Comparison of ENCODE assay signal across 32 mouse cellular contexts in the genomic region with DNA sequence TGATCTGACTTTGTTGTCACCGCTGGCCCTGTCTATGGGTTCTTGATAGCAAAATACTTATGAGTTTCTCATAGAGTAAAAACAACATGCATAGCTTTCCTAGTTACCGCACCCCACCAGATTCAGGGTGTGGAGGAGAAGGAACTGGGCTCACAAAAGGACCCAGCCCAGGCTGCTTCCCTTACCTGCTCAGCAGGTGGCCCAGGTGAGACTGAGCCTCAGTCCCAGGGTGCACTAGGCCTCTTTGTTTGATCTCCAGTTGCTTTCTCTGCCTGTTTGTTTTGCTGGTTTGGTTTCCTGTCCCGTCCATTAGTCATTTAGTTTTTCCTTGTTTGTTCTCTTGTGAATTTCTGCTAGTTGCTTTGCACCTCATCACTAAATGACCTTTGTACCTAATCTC.
A peak's percentile ranks its signal among the peaks of the same experiment; 100 is the strongest.
DNase-seq lines count a peak whose midpoint lies in the region; ATAC-seq and TF ChIP-seq lines count a peak whose summit lies in the region.
"Had no signal": no experiment of that assay in that cellular context is flagged by ENCODE, and none has a peak within 500 bp of the region (broad histone marks: within the 10 kb centered on the region; RNA-seq: fewer than 3 reads in every experiment).

No protein-coding gene starts in this region.

- H3K27me3 ChIP-seq in intestine, postnatal 0 days (replicated peaks; ENCODE audit: control insufficient read depth, insufficient read depth, low read length) = no peaks in the 10 kb centered on the region
- H3K27me3 ChIP-seq in stomach, postnatal 0 days (ENCODE audit: control insufficient read depth, insufficient read depth, low read length) = no peaks in the 10 kb centered on the region
- H3K27me3 ChIP-seq: embryonic facial prominence, embryonic 12.5 days; forebrain, embryonic 15.5 days; heart, embryonic 13.5 days; hindbrain, embryonic 15.5 days; limb, embryonic 13.5 days; midbrain, embryonic 13.5 days had no signal

- no peaks in the 10 kb centered on the region for H3K4me1 ChIP-seq in intestine, postnatal 0 days (replicated peaks; ENCODE audit: control insufficient read depth, insufficient read depth, low read length)
- no peaks in the 10 kb centered on the region for H3K4me1 ChIP-seq in stomach, postnatal 0 days (replicated peaks; ENCODE audit: control insufficient read depth, insufficient read depth)
- H3K4me1 ChIP-seq: embryonic facial prominence, embryonic 12.5 days; forebrain, embryonic 15.5 days; heart, embryonic 13.5 days; hindbrain, embryonic 10.5 days; hindbrain, embryonic 15.5 days; limb, embryonic 13.5 days; midbrain, embryonic 13.5 days had no signal

- 62% methylated on average over 3 of the region's 3 CpGs for WGBS in intestine, postnatal 0 days
- 62% methylated on average over 3 of the region's 3 CpGs for WGBS in stomach, postnatal 0 days

- TF ChIP-seq EP300 in stomach, postnatal 0 days (optimal IDR thresholded peaks at IDR 0.05) = no peak

- H3K4me3 ChIP-seq in intestine, postnatal 0 days (ENCODE audit: low read depth, low read length) = no peak overlapping the region
- no peak overlapping the region for H3K4me3 ChIP-seq in stomach, postnatal 0 days (ENCODE audit: low read depth, low read length)
- H3K4me3 ChIP-seq: embryonic facial prominence, embryonic 12.5 days; forebrain, embryonic 15.5 days; gastrocnemius, adult 2 months; heart, embryonic 13.5 days; hindbrain, embryonic 10.5 days; hindbrain, embryonic 15.5 days; left cerebral cortex, adult 2 months; limb, embryonic 13.5 days; midbrain, embryonic 13.5 days had no signal

- H3K4me2 ChIP-seq in intestine, postnatal 0 days (replicated peaks; ENCODE audit: low read depth) = no peak overlapping the region
- no peak overlapping the region for H3K4me2 ChIP-seq in stomach, postnatal 0 days (replicated peaks; ENCODE audit: low read depth)
- H3K4me2 ChIP-seq: embryonic facial prominence, embryonic 12.5 days; forebrain, embryonic 15.5 days; heart, embryonic 13.5 days; hindbrain, embryonic 15.5 days; limb, embryonic 13.5 days; liver, embryonic 11.5 days; midbrain, embryonic 13.5 days had no signal

- TF ChIP-seq CTCF in intestine, postnatal 0 days (IDR thresholded peaks at IDR 0.05; ENCODE audit: low read depth) = no peak
- TF ChIP-seq CTCF in stomach, postnatal 0 days (IDR thresholded peaks at IDR 0.05; ENCODE audit: low read depth) = peak; percentile 51

- peak; percentile 2 to 10 for DNase-seq in urinary bladder, adult 18-20 months (ENCODE audit: low spot score in 2 of 2)
- no peak for DNase-seq in urinary bladder, adult 2 months (ENCODE audit: low spot score)
- peak; percentile 21 for DNase-seq in ES-CJ7 (ENCODE audit: low read depth, low spot score)
- DNase-seq in stomach, postnatal 0 days (ENCODE audit: low spot score) = peak; percentile 80
- DNase-seq in right cerebral cortex, adult 2 months (ENCODE audit: low spot score in 2 of 2) = no peak
- DNase-seq in frontal cortex, postnatal 25 days (ENCODE audit: low spot score in 2 of 2) = no peak
- DNase-seq in spleen, adult 18-20 months = no peak
- DNase-seq: adrenal gland, postnatal 14 days; cerebellum, adult 11-12 months; cerebellum, adult 9-11 months; embryo, embryonic 11 days; gastrocnemius, adult 2 months; gastrocnemius, postnatal 36 days; heart, postnatal 10 days; kidney, adult 9 months; kidney, postnatal 10 days; layer of hippocampus, adult 9-11 months; retina, postnatal 1 day; right cerebral cortex, postnatal 25 days had no signal

- H3K36me3 ChIP-seq in intestine, postnatal 0 days (ENCODE audit: control insufficient read depth, insufficient read depth) = no peaks in the 10 kb centered on the region
- H3K36me3 ChIP-seq in stomach, postnatal 0 days (ENCODE audit: control insufficient read depth, insufficient read depth, low read length) = no peaks in the 10 kb centered on the region
- H3K36me3 ChIP-seq: embryonic facial prominence, embryonic 12.5 days; forebrain, embryonic 15.5 days; heart, embryonic 13.5 days; hindbrain, embryonic 10.5 days; hindbrain, embryonic 15.5 days; limb, embryonic 13.5 days; midbrain, embryonic 13.5 days had no signal

- H3K9me3 ChIP-seq in intestine, postnatal 0 days (ENCODE audit: control insufficient read depth) = no peaks in the 10 kb centered on the region
- H3K9me3 ChIP-seq in stomach, postnatal 0 days (ENCODE audit: control insufficient read depth, low read length) = no peaks in the 10 kb centered on the region
- H3K9me3 ChIP-seq: embryonic facial prominence, embryonic 12.5 days; forebrain, embryonic 15.5 days; heart, embryonic 13.5 days; hindbrain, embryonic 10.5 days; hindbrain, embryonic 15.5 days; limb, embryonic 13.5 days; midbrain, embryonic 13.5 days had no signal

- peak; percentile 69 for ATAC-seq in intestine, postnatal 0 days
- ATAC-seq in stomach, postnatal 0 days (ENCODE audit: low FRiP score, low TSS enrichment) = peak; percentile 99
- ATAC-seq: CD4-positive, CD25-positive, alpha-beta regulatory T cell, adult 4 months; forebrain, embryonic 15.5 days; inflammation-experienced regulatory T-cells, adult 6 months; midbrain, embryonic 13.5 days had no signal

- no peak overlapping the region for H3K27ac ChIP-seq in intestine, postnatal 0 days (ENCODE audit: low read depth, low read length)
- H3K27ac ChIP-seq in stomach, postnatal 0 days (replicated peaks) = peak overlapping the region; percentile 36; the same call in 1 of the 2 replicates
- H3K27ac ChIP-seq: embryonic facial prominence, embryonic 12.5 days; forebrain, embryonic 15.5 days; gastrocnemius, adult 2 months; heart, embryonic 13.5 days; hindbrain, embryonic 10.5 days; hindbrain, embryonic 15.5 days; left cerebral cortex, adult 2 months; limb, embryonic 13.5 days; macrophage; midbrain, embryonic 13.5 days had no signal

- H3K9ac ChIP-seq in intestine, postnatal 0 days (ENCODE audit: low read depth, low read length) = no peak overlapping the region
- H3K9ac ChIP-seq in stomach, postnatal 0 days (ENCODE audit: low read length) = no peak overlapping the region
- H3K9ac ChIP-seq: embryonic facial prominence, embryonic 12.5 days; forebrain, embryonic 15.5 days; heart, embryonic 13.5 days; hindbrain, embryonic 15.5 days; limb, embryonic 13.5 days; midbrain, embryonic 13.5 days had no signal

Comparison
In these comparisons a context has a peak if more than half of its experiments do, and no peak if none do; other contexts are left out.
1. DNase-seq: peak in urinary bladder, adult 18-20 months (2 of 2), ES-CJ7 (single experiment) and stomach, postnatal 0 days (single experiment); none in urinary bladder, adult 2 months (single experiment), right cerebral cortex, adult 2 months (0 of 2), frontal cortex, postnatal 25 days (0 of 2) and spleen, adult 18-20 months (0 of 2).